ENCODE assay signal across 16 mouse cellular contexts in the genomic region with DNA sequence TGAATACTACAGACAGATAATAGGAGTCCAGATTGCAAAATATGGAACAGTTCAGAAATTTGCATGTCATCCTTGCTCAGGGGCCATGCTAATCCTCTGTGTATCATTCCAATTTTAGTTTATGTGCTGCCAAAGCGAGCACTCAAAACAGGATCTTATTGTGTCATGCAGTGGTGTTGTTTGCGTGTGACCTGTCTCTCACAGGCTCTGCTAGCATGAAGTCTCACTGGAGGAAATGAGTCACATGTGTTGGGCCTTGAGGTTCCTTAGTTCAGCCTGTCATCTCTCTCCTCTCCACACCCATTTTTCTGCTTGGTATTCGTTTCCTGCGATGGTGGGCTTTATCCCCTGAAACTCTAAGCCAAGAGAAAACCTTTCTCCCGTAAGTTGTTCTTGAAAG.
"Had no signal": no experiment of that assay in that cellular context is flagged by ENCODE, and none has a peak within 500 bp of the region (broad histone marks: within the 10 kb centered on the region; RNA-seq: fewer than 3 reads in every experiment).

No protein-coding gene starts in this region.

- H3K27ac ChIP-seq: liver, embryonic 13.5 days; liver, embryonic 15.5 days; macrophage; midbrain, embryonic 12.5 days; neural tube, embryonic 12.5 days had no signal

- H3K9me3 ChIP-seq: liver, embryonic 13.5 days; liver, embryonic 15.5 days; megakaryocyte, embryonic 14.5 days; midbrain, embryonic 12.5 days; neural tube, embryonic 12.5 days had no signal

- H3K4me3 ChIP-seq: liver, embryonic 13.5 days; liver, embryonic 15.5 days; megakaryocyte, embryonic 14.5 days; midbrain, embryonic 12.5 days; neural tube, embryonic 12.5 days had no signal

- H3K4me2 ChIP-seq: liver, embryonic 13.5 days; liver, embryonic 15.5 days; lung, embryonic 14.5 days; midbrain, embryonic 12.5 days; neural tube, embryonic 12.5 days had no signal

- DNase-seq: liver, embryonic 13.5 days; liver, postnatal 0 days; lung, embryonic 14.5 days; midbrain, embryonic 14.5 days; right cerebral cortex, adult 18-20 months; right cerebral cortex, postnatal 25 days; right cerebral cortex, postnatal 4 days; spleen, adult 18-20 months; thymus, adult 18-20 months; thymus, postnatal 14 days; thymus, postnatal 36 days had no signal

- ATAC-seq: liver, postnatal 0 days had no signal

- H3K27me3 ChIP-seq: liver, embryonic 13.5 days; liver, embryonic 15.5 days; midbrain, embryonic 12.5 days; neural tube, embryonic 12.5 days had no signal

- H3K36me3 ChIP-seq: liver, embryonic 13.5 days; liver, embryonic 15.5 days; midbrain, embryonic 12.5 days; neural tube, embryonic 12.5 days had no signal

- H3K9ac ChIP-seq: liver, embryonic 13.5 days; liver, embryonic 15.5 days; liver, postnatal 0 days; lung, embryonic 14.5 days; midbrain, embryonic 12.5 days; neural tube, embryonic 12.5 days had no signal

- H3K4me1 ChIP-seq: liver, embryonic 13.5 days; liver, embryonic 15.5 days; megakaryocyte, embryonic 14.5 days; midbrain, embryonic 12.5 days; neural tube, embryonic 12.5 days had no signal
